Mouse (Mus musculus) brain, embryonic 14.5 days (tissue): ENCODE results near the gene Gm5414.

ENCODE experiments used
- CTCF ChIP-seq: fragments of 200-500 bp; IDR thresholded peaks from 2 replicates; pipeline ENCODE4 v1.5.1; 2012; ENCODE audit warnings: inconsistent platforms, mild to moderate bottlenecking, moderate library complexity, borderline replicate concordance; ENCODE audit not compliant: insufficient read depth, insufficient read length; ENCODE audit errors: extremely low read depth
- POLR2A ChIP-seq: fragments of 200-500 bp; IDR thresholded peaks from 2 replicates; pipeline ENCODE4 v1.6.1; 2012; ENCODE audit warnings: mild to moderate bottlenecking, inconsistent platforms, borderline replicate concordance; ENCODE audit not compliant: poor library complexity, insufficient read depth, insufficient read length, severe bottlenecking; ENCODE audit errors: extremely low read depth

DNA sequence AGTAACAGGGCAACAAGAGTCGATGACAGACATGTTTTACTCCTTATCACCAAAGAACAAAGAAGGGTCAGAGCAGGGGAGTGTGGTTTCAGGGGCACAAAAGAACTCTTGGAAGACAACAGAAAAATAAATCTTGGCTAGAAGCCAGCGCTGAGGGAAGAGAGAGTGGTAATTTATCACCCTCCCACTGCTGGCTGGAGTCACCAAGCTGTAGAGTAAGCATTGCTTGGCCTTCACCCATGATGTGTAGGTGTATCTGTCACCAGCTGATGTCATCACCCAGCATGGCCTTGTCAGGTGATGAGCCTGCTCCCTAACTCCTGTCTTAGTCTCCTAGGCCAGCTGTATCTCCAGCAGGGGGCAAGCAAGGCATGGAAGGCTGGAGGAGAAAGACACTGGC, 43.5 kb downstream of the Gm5414 start:
- TF ChIP-seq CTCF (no peak), POLR2A (no peak)
